Mouse (Mus musculus): ENCODE data around the gene Lrrc4. TPM values are rescaled to one million over a fixed set of nuclear protein-coding genes. Genes with fewer than 3 reads are reported as not detected.

Gene Lrrc4
- polyA plus RNA-seq, 1 experiment from 2014 or later, result 0.87 TPM

- Histone ChIP-seq H3K4me3 (no peak overlapping the region), H3K9ac (no peak overlapping the region), H3K4me1 (peaks cover 19% of the 10 kb centered on the region), H3K27ac (no peak overlapping the region), H3K9me3 (no peaks in the 10 kb centered on the region), H3K4me2 (replicated peaks) (no peak overlapping the region), H3K27me3 (no peaks in the 10 kb centered on the region), H3K36me3 (no peaks in the 10 kb centered on the region)
- 82% methylated on average over 10 of the region's 10 CpGs for WGBS
- ATAC-seq (ENCODE audit: insufficient number of reproducible peaks, insufficient read depth, low FRiP score, low TSS enrichment), result no peak
These were observed 75.1 kb downstream of the Lrrc4 start for GRCm38 (mm10) chr6:28756306-28757018.

DNA sequence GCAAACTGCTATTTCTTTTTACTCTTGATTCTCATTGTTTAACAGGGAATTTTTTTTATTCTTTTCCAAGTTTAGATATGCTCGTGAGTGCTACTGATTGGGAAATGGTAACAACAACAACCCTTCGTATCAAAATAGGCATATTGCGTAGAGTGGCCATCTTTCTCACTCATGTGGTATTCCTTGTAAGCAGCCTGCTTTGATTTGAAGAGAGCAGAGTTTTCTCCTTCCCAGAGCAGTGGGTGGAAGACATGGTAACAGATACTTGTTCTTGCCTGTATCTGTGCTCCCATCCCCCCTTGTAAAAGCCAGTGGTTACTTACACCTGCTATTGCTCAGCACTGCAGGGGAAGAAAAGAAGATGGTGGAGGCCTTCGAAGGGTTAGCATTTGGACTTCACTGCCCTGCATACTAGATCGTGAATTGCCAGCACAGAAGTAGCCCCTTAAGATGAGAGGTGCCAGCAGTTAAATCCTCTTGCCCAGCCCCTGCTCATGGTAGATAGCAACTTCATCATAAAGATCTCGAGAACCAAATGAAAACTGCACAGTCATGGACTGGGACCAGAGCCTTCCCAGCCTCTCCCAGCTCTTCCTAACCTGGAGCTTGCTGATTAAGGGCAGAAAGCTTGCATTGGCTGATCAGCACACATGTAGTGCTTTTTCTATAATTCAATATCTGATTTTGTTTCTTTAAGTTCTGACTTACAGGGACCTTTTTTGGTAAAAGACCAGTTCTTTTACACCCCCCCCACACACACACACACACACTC, 77.2 kb downstream of the Lrrc4 start:
- Histone ChIP-seq H3K9me3 (no peaks in the 10 kb centered on the region), H3K4me2 (replicated peaks) (no peak overlapping the region), H3K36me3 (no peaks in the 10 kb centered on the region), H3K27me3 (no peaks in the 10 kb centered on the region), H3K4me1 (peaks cover 18% of the 10 kb centered on the region), H3K27ac (no peak overlapping the region), H3K9ac (no peak overlapping the region), H3K4me3 (no peak overlapping the region)
- WGBS, result 78% methylated on average over 6 of the region's 6 CpGs
- ATAC-seq (ENCODE audit: insufficient number of reproducible peaks, insufficient read depth, low FRiP score, low TSS enrichment), result no peak

DNA sequence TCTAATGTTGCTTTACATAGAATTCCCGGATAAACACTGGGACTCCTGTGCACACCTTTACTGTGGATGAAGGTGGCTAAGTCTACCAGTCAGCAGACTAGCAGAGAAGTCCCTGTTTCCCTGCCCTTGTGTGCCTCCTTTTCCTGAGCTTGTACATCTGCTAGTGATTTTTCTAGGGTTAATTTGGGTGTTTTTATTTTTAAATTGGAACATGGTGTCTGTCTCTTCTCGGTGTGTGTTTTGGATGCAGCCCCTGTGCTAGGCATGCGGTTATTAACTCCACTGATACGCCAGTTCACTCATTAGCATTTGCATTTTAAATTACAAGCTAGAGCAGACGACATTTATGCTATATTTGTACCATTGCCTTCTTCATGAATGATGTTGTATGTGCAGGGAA, 77.9 kb downstream of the Lrrc4 start:
- WGBS, result 42% methylated on average over 5 of the region's 5 CpGs
- Histone ChIP-seq H3K36me3 (no peaks in the 10 kb centered on the region), H3K9ac (no peak overlapping the region), H3K27me3 (no peaks in the 10 kb centered on the region), H3K4me1 (peaks cover 18% of the 10 kb centered on the region), H3K4me3 (no peak overlapping the region), H3K9me3 (no peaks in the 10 kb centered on the region), H3K4me2 (replicated peaks) (no peak overlapping the region), H3K27ac (no peak overlapping the region)
- no peak for ATAC-seq (ENCODE audit: insufficient number of reproducible peaks, insufficient read depth, low FRiP score, low TSS enrichment)

- no peak overlapping the region for H3K4me3 ChIP-seq
- no peak overlapping the region for H3K27ac ChIP-seq
- WGBS, result 80% methylated on average over 5 of the region's 5 CpGs
- no peaks in the 10 kb centered on the region for H3K9me3 ChIP-seq
- peaks cover 21% of the 10 kb centered on the region for H3K4me1 ChIP-seq
- H3K9ac ChIP-seq, result no peak overlapping the region
- no peaks in the 10 kb centered on the region for H3K27me3 ChIP-seq
- no peak for ATAC-seq (ENCODE audit: insufficient number of reproducible peaks, insufficient read depth, low FRiP score, low TSS enrichment)
- no peaks in the 10 kb centered on the region for H3K36me3 ChIP-seq
- no peak overlapping the region for H3K4me2 ChIP-seq (replicated peaks)
These were observed 78.3 kb downstream of the Lrrc4 start for GRCm38 (mm10) chr6:28753217-28753616.

- no peak overlapping the region for H3K4me3 ChIP-seq
- H3K4me1 ChIP-seq, result peaks cover 22% of the 10 kb centered on the region
- H3K4me2 ChIP-seq (replicated peaks), result no peak overlapping the region
- no peaks in the 10 kb centered on the region for H3K9me3 ChIP-seq
- no peak overlapping the region for H3K9ac ChIP-seq
- WGBS, result 48% methylated on average over 3 of the region's 3 CpGs
- no peaks in the 10 kb centered on the region for H3K27me3 ChIP-seq
- no peak for ATAC-seq (ENCODE audit: insufficient number of reproducible peaks, insufficient read depth, low FRiP score, low TSS enrichment)
- H3K27ac ChIP-seq, result no peak overlapping the region
- no peaks in the 10 kb centered on the region; the same call in 1 of the 2 replicates for H3K36me3 ChIP-seq
These were observed 80.4 kb downstream of the Lrrc4 start for GRCm38 (mm10) chr6:28751186-28751585.

GRCm38 (mm10) chr6:28749224-28749623, 82.3 kb downstream of the Lrrc4 start:
- no peaks in the 10 kb centered on the region; the same call in 1 of the 2 replicates for H3K36me3 ChIP-seq
- no peaks in the 10 kb centered on the region for H3K9me3 ChIP-seq
- no peak overlapping the region for H3K4me3 ChIP-seq
- H3K4me2 ChIP-seq (replicated peaks), result no peak overlapping the region
- H3K27me3 ChIP-seq, result no peaks in the 10 kb centered on the region
- no peak overlapping the region for H3K27ac ChIP-seq
- ATAC-seq (ENCODE audit: insufficient number of reproducible peaks, insufficient read depth, low FRiP score, low TSS enrichment), result no peak
- no peak overlapping the region for H3K9ac ChIP-seq
- 81% methylated on average over 3 of the region's 3 CpGs for WGBS
- H3K4me1 ChIP-seq, result peaks cover 17% of the 10 kb centered on the region

- WGBS, result 66% methylated on average over 14 of the region's 14 CpGs
- H3K27me3 ChIP-seq, result no peaks in the 10 kb centered on the region
- no peak overlapping the region for H3K4me2 ChIP-seq (replicated peaks)
- H3K9ac ChIP-seq, result no peak overlapping the region
- H3K27ac ChIP-seq, result no peak overlapping the region
- no peaks in the 10 kb centered on the region for H3K9me3 ChIP-seq
- ATAC-seq (ENCODE audit: insufficient number of reproducible peaks, insufficient read depth, low FRiP score, low TSS enrichment), result no peak
- H3K36me3 ChIP-seq, result no peaks in the 10 kb centered on the region; the same call in 1 of the 2 replicates
- peaks cover 12% of the 10 kb centered on the region; the same call in 1 of the 2 replicates for H3K4me1 ChIP-seq
- H3K4me3 ChIP-seq, result no peak overlapping the region
These were observed 83.4 kb downstream of the Lrrc4 start for GRCm38 (mm10) chr6:28747931-28748670.

GRCm38 (mm10) chr6:28747025-28747424, 84.5 kb downstream of the Lrrc4 start:
- WGBS, result 87% methylated on average over 5 of the region's 5 CpGs
- ATAC-seq (ENCODE audit: insufficient number of reproducible peaks, insufficient read depth, low FRiP score, low TSS enrichment), result no peak

GRCm38 (mm10) chr6:28745864-28746263, 85.7 kb downstream of the Lrrc4 start:
- ATAC-seq (ENCODE audit: insufficient number of reproducible peaks, insufficient read depth, low FRiP score, low TSS enrichment), result no peak
- H3K9me3 ChIP-seq, result no peaks in the 10 kb centered on the region
- 94% methylated on average over 7 of the region's 7 CpGs for WGBS
- H3K9ac ChIP-seq, result no peak overlapping the region
- no peaks in the 10 kb centered on the region; the same call in 1 of the 2 replicates for H3K36me3 ChIP-seq
- no peaks in the 10 kb centered on the region for H3K27me3 ChIP-seq
- no peak overlapping the region for H3K4me2 ChIP-seq (replicated peaks)
- H3K27ac ChIP-seq, result no peak overlapping the region
- H3K4me3 ChIP-seq, result no peak overlapping the region
- H3K4me1 ChIP-seq, result 0 out of 2 replicates have a peak, but pooled peaks cover 10% of the 10 kb centered on the region

More at GRCm38 (mm10) chr6:28747025-28747424, 84.5 kb downstream of the Lrrc4 start:
- Histone ChIP-seq H3K27me3 (no peaks in the 10 kb centered on the region), H3K27ac (no peak overlapping the region), H3K4me3 (no peak overlapping the region), H3K9ac (no peak overlapping the region), H3K36me3 (no peaks in the 10 kb centered on the region; the same call in 1 of the 2 replicates), H3K4me2 (replicated peaks) (no peak overlapping the region), H3K9me3 (no peaks in the 10 kb centered on the region), H3K4me1 (0 out of 2 replicates have a peak, but pooled peaks cover 10% of the 10 kb centered on the region)

DNA sequence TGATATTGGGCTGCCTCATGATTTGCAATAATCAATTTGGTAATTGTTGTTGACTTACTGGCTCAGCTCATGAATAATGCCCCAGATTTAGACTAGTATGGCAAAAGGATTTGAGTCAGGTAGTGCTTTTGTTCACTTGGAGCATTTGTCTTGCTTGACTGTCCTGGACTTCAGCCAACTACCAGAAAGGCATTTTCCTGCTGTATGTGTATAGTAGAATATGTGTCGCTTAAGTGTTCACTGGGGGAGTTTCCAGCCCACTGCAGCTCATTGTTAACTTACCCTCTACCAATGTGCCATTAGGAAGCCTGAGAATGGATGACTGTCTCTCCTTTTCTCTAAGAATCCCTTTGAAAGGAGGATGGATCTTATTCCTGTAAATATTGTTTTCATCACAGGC, 88.0 kb downstream of the Lrrc4 start:
- no peaks in the 10 kb centered on the region for H3K9me3 ChIP-seq
- no peaks in the 10 kb centered on the region; the same call in 1 of the 2 replicates for H3K36me3 ChIP-seq
- no peaks in the 10 kb centered on the region for H3K27me3 ChIP-seq
- H3K4me3 ChIP-seq, result no peak overlapping the region
- H3K27ac ChIP-seq, result no peak overlapping the region
- WGBS, result 54% methylated on average over 1 of the region's 1 CpGs
- H3K9ac ChIP-seq, result no peak overlapping the region
- H3K4me1 ChIP-seq, result 0 out of 2 replicates have a peak, but pooled peaks cover 8% of the 10 kb centered on the region
- H3K4me2 ChIP-seq (replicated peaks), result no peak overlapping the region
- no peak for ATAC-seq (ENCODE audit: insufficient number of reproducible peaks, insufficient read depth, low FRiP score, low TSS enrichment)

- no peak overlapping the region for H3K4me2 ChIP-seq (replicated peaks)
- 98% methylated on average over 1 of the region's 1 CpGs for WGBS
- no peak overlapping the region for H3K27ac ChIP-seq
- no peaks in the 10 kb centered on the region for H3K27me3 ChIP-seq
- no peak for ATAC-seq (ENCODE audit: insufficient number of reproducible peaks, insufficient read depth, low FRiP score, low TSS enrichment)
- H3K9ac ChIP-seq, result no peak overlapping the region
- H3K4me3 ChIP-seq, result no peak overlapping the region
- no peaks in the 10 kb centered on the region for H3K9me3 ChIP-seq
- no peaks in the 10 kb centered on the region for H3K36me3 ChIP-seq
- no peaks in the 10 kb centered on the region for H3K4me1 ChIP-seq
These were observed 93.9 kb downstream of the Lrrc4 start for GRCm38 (mm10) chr6:28737601-28738000.

Measured in embryonic facial prominence, embryonic 12.5 days (tissue).